Mouse (Mus musculus) megakaryocyte, adult 5-6 weeks (primary cell): ENCODE measurements around the gene Ccnt1. TPM values are rescaled to one million over a fixed set of nuclear protein-coding genes. Genes with fewer than 3 reads are reported as not detected.
"Not testable (repeated sequence)": the region's sequence is repeated elsewhere in the genome, so short reads cannot be mapped to it uniquely, and the experiment has no call there.

Experiments
- ATAC-seq: 2 replicates; pipeline ENCODE4 v1.8.0; 2016; ENCODE audit warnings: mild to moderate bottlenecking, inconsistent platforms; ENCODE audit not compliant: poor library complexity, severe bottlenecking
- total RNA-seq, 2 experiments: library from RNA; stranded (forward) in 1 of 2; stranded (reverse) in 1 of 2; fragments of 153-499, 151-499 nt in 1 of 2; fragments of 221-1000, 200-1000 nt in 1 of 2; gene quantifications; 2 replicates each; pipeline versions ENCODE4 v1.2.3 to v1.2.4; 2015 to 2017

Ccnt1 gene
- total RNA-seq, 2 experiments from 2014 or later = 38.7 to 43.5 TPM

- no peak for ATAC-seq
Observed at GRCm38 (mm10) chr15:98555881-98556280, 14.8 kb downstream of the Ccnt1 start.

GRCm38 (mm10) chr15:98552758-98553157 lies 18.0 kb downstream of the Ccnt1 start:
- peak; percentile 82 for ATAC-seq

DNA sequence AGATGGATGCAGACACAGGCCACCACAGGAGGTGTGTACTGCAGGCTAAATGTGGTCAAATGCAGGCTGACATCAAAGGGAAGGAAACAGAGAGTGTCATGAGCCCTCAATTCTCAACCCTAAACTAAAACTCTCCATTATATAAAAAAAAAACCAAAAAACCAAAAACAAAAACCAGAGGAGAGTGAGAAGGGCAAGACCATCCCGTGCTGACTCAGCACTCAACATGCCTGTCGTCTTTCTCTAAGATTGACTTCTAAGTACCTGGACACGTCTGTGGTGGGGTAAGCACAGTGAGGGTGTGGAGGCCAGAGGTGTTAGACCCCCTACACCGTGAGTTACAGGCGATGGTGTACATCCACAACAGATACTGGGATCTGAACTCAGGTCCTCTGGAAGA lies 23.9 kb downstream of the Ccnt1 start:
- ATAC-seq = no peak

DNA sequence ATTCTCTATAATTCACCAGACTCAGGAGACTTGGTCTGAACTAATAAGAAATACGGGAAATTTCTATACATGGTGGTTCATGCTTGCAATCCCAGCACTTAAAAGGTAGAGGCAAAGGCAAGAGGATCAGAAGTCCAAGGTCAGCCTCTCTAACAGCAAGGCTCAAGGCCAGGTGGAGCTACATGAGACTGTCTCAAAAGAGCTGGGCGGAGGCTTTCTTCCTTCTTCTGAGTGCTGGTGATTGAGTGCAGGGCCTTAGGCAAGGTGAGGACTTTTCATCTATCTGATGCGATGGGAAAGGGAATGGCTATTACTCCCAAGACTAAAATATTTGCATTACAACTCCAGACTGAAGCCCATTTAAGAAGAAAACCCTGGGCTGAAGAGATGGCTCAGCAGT lies 25.6 kb downstream of the Ccnt1 start:
- no peak for ATAC-seq

DNA sequence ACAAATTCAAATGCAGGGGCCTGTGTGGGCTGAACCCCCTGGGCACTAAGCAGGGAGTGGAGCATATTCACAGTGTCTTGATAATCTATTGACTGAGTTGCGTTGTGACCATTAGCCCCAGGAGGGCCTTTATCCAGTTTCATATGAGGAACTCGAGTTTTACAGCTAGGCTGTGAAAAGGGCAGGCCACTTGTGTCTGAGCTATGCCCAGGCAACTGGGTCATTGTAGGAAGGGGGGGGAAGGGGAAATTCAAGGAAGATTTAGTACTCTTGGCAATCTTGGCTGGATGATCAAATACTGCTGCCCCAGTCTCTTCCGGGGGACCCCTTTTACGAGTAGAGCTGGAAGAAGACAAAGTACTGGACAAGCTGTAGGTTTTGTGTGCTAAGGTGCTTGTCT lies 27.4 kb downstream of the Ccnt1 start:
- ATAC-seq = no peak

DNA sequence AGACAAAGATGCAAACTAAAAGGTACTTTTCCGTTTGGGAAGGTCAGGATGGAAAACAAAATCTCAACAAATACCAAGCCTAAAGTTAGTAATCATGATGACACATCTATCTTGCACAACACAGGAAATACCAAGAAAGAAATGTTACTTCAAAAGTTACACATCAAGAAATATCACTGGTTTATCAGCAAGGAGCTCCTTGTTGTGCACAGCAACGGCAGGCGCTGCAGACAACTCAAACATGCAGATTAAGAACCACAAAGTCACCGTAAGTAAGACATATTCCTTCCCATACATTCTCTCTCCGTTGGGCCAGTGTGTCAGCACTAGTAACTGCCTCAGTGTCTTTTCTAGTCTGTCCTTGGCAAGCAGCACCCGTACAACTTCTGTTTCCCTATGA lies 29.7 kb downstream of the Ccnt1 start:
- peak; percentile 81 for ATAC-seq

DNA sequence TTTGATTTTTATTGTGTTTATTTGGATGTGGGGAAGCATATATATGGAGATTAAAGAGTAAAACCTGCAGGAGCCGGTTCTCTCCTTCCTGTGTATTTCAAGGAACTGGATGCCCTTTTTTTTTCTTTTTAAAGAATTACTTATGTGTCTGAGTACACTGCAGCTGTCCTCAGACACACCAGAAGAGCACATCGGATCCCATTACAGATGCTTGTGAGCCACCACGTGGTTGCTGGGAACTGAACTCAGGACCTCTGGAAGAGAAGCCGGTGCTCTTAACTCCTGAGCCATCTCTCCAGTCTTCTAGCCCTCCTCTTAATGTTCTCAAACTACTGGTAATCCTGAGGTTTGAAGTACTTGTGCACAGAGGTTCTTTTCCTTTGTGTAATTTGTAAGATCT lies 32.8 kb downstream of the Ccnt1 start:
- no peak for ATAC-seq

DNA sequence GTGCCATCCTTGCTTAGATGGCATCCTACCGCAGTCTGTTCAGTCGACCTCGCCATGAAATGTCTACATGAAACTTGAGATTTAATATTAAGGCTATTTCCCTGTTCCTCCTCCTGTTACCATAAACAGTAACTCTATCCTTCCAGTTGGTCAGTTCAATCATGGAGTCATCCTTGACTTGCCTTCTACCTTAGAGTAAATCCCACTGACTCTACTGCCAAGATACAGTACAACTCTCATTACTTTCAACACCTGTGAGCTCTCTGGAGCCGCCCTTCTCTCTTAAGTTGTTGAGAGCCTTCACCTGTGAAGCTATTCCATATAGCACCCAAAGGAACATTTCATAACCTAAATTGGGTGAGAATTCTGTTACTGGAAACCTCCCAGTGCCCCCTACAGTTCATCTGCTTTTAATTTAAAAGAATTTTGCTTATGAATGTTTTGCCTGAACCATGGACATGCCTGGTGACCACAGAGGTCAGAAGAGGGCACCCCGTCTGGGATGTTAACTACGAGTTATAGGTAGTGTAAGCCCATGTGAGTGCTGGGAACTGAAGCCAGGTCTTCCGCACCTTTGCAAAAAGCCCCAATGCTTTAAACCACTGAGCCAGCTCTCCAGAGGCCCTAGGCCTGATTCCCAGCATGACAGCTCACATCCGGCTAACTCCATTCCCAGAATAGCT lies 33.8 kb downstream of the Ccnt1 start:
- ATAC-seq = no peak

GRCm38 (mm10) chr15:98535921-98536320 lies 34.8 kb downstream of the Ccnt1 start:
- no peak for ATAC-seq

GRCm38 (mm10) chr15:98533881-98534627 lies 36.7 kb downstream of the Ccnt1 start, which contains the start of gene Kansl2:
TSS of gene Kansl2 (minus strand) at chr15:98534264.
- ATAC-seq = peak; percentile 98

- ATAC-seq = no peak
Observed at GRCm38 (mm10) chr15:98533035-98533531, 37.6 kb downstream of the Ccnt1 start.

DNA sequence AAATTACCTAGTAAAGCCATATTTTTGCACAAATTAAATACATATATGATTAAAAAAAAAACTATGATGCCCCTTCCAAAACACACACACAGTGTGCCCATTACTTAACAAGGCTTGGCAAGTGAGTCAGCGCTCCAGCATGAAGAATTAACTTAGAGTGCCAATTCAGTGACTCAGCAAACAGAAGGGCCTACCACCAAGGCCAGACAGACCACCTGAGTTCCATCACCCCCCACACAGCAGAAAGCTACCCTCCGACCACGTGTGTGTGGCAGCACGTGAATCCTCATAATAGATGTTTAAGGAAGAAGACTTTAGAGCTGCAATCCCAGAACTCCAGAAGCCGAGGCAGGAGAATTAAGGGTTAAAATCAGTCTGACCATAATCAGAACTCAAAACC lies 38.4 kb downstream of the Ccnt1 start:
- no peak for ATAC-seq

GRCm38 (mm10) chr15:98528066-98528563 lies 42.6 kb downstream of the Ccnt1 start:
- no peak for ATAC-seq

DNA sequence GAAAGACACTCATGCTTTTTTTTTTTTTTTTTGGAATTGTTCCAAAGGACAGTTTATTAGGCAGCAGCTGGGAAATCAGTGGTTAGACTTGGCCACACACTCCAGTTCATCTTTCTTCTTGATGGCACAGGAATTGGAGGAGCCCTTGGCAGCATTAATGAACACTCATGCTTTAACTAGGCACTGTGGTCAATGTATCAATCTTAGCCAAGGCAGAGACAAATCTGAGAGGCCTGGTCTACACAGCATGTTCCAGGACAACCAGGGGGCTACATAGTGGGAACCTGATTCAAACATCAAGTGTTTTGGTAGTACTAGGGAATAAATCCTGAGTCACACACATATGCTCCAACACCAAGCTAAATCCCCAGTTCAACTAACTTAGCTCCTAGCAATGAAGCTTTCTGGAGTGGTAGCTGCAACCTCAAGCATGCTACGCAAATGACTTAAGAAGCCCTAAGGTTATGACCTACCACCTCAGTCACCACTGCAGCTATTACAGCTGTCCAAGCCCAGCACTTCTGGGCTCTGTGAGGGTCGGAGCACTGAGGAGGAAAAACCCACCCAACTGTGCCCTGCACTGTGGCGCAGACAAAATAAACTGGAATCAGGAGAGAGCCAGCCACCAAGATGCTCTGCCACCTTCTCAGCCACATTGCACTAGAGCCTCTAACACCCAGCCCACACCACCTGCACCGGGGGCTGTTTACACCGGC lies 43.5 kb downstream of the Ccnt1 start:
- ATAC-seq = no peak

DNA sequence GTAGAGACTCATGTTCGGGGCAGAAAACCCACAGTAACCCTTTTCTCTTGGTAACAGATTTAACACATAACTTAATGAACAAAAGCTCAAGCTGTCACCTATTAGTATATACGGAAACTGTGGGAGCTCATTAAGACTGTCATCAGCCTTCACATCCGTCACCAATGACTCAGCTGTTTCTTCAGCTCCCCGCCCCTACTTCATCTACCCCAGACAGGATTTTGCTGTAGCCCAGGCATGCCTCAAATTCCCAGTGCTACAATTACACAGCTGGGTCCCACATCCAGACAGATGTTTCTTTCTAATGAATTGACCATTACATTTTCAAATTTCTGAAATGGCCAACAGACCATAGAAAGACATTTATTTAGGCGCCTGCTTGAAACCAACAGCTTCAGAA lies 44.7 kb downstream of the Ccnt1 start:
- ATAC-seq = no peak

- ATAC-seq = no peak
Observed at GRCm38 (mm10) chr15:98521245-98521644, 49.5 kb downstream of the Ccnt1 start.

GRCm38 (mm10) chr15:98517380-98518355 lies 53.1 kb downstream of the Ccnt1 start:
- peak; percentile 70 for ATAC-seq

DNA sequence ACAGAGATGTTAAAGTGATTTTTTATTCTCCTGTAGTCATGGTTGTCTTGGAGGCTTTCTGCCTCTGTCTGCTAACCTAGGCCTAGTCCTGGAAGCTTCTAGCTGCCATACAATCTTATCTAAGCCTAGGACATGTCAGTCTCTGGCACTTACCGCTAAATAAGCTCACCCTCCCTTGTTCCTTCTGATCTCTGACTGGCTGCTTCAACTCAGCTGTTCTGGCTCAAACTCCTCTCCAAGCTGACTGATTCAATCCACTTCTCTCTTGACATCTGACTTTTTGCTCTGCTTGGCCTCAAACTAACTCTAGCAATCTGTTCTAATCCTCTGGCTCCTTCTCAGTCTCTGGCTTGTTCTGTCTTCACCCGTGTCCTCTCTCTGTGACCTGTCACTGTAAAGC lies 55.9 kb downstream of the Ccnt1 start:
- ATAC-seq = not testable (repeated sequence)

GRCm38 (mm10) chr15:98514146-98514545 lies 56.6 kb downstream of the Ccnt1 start:
- ATAC-seq = peak; percentile 37; the same call in 1 of the 2 replicates

GRCm38 (mm10) chr15:98513676-98514075 lies 57.0 kb downstream of the Ccnt1 start:
- not testable (repeated sequence) for ATAC-seq
